Mouse (Mus musculus) liver, embryonic 13.5 days (tissue): ENCODE measurements around the gene Cacng7. TPM values are rescaled to one million over a fixed set of nuclear protein-coding genes. Genes with fewer than 3 reads are reported as not detected.
"Not testable (repeated sequence)": the region's sequence is repeated elsewhere in the genome, so short reads cannot be mapped to it uniquely, and the experiment has no call there.

ENCODE experiments used
- ATAC-seq: fragments of 200-750 bp; cut with Nextera tagmentation; 2 replicates; pipeline ENCODE4 v1.8.0; 2017; ENCODE audit warnings: low read depth, mild to moderate bottlenecking, moderate number of reproducible peaks, moderate library complexity
- DNase-seq: peaks from one replicate; pipeline ENCODE4 v3.0.0; 2022
- H3K27ac ChIP-seq: fragments of 300-500 bp; sonication (generic); 2 replicates; pipeline ENCODE4 v1.5.1; 2015; ENCODE audit warnings: moderate library complexity, mild to moderate bottlenecking, inconsistent platforms
- H3K27me3 ChIP-seq: fragments of 300-500 bp; sonication (generic); 2 replicates; pipeline ENCODE4 v1.6.1; 2015; ENCODE audit warnings: mild to moderate bottlenecking, inconsistent platforms
- H3K36me3 ChIP-seq: fragments of 300-500 bp; sonication (generic); 2 replicates; pipeline ENCODE4 v1.6.1; 2015; ENCODE audit warnings: mild to moderate bottlenecking, inconsistent platforms
- H3K4me1 ChIP-seq: fragments of 300-500 bp; sonication (generic); replicated peaks from 2 replicates; pipeline ENCODE4 v1.6.1; 2015; ENCODE audit warnings: inconsistent platforms
- H3K4me2 ChIP-seq: fragments of 300-500 bp; sonication (generic); 2 replicates; pipeline ENCODE4 v1.6.1; 2015; ENCODE audit warnings: inconsistent platforms, mild to moderate bottlenecking, moderate library complexity
- H3K4me3 ChIP-seq: fragments of 300-500 bp; sonication (generic); replicated peaks from 2 replicates; pipeline ENCODE4 v1.5.1; 2015; ENCODE audit warnings: mild to moderate bottlenecking, inconsistent platforms
- H3K9ac ChIP-seq: fragments of 300-500 bp; sonication (generic); 2 replicates; pipeline ENCODE4 v1.6.1; 2015; ENCODE audit warnings: mild to moderate bottlenecking, inconsistent platforms
- H3K9me3 ChIP-seq: fragments of 300-500 bp; sonication (generic); replicated peaks from 2 replicates; pipeline ENCODE4 v1.6.1; 2016; ENCODE audit warnings: inconsistent platforms
- WGBS: fragments of 180-500 bp; shearing (Covaris S2); methylation state at CpG from one replicate; pipeline ENCODE4 v1.1.7; 2015; ENCODE audit not compliant: insufficient replicate concordance; 5-methylcytosine and 5-hydroxymethylcytosine counted together
- polyA plus RNA-seq: library from polyadenylated mRNA; unstranded; fragments of >200 nt; fragmentation: Nextera tagmentation; extraction: Ambion mirVana; gene quantifications from 2 replicates; pipeline ENCODE4 v1.2.1, GENCODE M21; 2015

The Cacng7 gene
- polyA plus RNA-seq: not detected in 2 replicates

DNA sequence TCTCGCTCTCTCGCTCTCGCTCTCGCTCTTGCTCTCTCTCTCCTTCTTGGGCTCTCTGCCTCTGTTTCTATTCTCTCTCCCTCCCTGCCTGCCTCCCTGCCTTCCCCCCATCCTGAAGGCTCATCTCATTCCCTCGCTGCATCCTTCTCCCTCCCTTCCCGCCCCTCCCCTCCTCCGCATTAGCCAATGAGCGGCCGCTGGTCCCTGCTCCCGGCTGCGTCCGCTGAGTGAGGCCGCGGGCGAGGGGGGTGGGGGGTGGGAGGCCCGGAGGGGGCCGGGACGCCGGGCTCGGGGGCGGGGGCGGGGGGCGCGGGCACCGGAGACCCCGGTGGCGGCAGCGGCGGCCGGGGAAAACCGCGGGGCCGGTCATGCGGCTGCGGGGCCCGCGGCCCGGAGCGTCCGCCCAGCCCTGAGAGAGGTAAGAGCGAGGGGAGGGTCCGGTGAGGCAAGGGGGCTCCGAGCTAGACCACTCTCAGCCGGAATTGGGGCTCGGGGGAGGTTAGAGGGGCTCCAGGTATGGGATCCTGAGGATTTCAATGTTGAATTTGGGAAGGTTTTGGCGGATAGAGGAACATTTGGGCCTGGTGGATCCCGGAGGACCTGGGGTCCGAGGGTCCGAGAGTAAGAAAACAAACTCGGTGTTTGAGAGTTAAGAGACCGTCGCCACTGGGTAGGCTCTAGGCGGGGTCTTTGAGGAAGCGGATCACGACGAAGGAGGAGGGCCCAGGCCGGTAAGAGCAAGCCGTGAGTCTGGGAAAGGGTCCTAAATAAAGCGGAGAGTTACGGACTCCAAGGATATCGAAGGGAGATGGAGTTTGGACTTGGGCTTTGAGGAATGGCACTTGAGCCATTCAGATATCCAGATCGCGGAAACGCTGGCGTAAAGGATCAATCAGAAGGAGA lies at the start of gene Cacng7:
Gene Cacng7, plus strand, starts transcription at position 337 of the 903 bp plus-strand sequence.
- Histone ChIP-seq H3K4me1 (no peaks in the 10 kb centered on the region), H3K27me3 (peaks cover 54% of the 10 kb centered on the region), H3K4me2 (peak within 1 kb of the TSS; percentile 41), H3K36me3 (no peaks in the 10 kb centered on the region), H3K27ac (no peak within 1 kb of the TSS), H3K4me3 (peak within 1 kb of the TSS; percentile 19; the same call in 1 of the 2 replicates), H3K9me3 (no peaks in the 10 kb centered on the region), H3K9ac (no peak within 1 kb of the TSS)
- ATAC-seq (no peak), DNase-seq (no peak)
- WGBS: 3% methylated on average over 65 of the region's 65 CpGs

DNA sequence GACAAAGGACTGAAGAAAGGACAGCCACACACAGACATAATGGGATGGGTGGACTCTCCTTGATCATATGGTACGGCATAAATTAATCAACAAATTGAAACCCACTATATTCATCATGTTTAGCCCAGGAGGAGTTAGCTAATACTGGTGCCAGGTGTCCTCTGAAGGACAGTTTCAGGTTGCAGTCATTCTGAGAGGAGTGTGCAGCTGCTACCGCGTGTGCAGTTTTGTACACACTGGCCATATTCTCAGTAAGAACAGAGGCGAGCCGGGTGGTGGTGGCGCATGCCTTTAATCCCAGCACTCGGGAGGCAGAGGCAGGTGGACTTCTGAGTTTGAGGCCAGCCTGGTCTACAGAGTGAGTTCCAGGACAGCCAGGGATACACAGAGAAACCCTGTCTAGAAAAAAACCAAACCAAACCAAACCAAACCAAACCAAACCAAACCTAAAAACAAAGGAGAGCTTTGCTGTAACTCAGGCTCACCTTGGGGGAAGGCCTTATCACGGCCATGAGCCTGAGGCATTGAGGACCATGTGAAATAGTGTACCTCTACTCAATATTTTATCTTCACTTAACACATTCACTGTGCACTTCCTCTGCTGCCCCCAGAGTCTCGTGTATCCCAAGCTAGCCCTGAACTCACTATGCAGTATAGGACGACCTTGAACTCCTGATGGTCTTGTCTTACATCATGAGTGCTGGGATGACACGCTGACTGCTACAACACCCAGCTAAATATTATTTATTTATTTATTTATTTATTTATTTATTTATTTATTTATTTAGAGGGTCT lies 49.5 kb upstream of the Cacng7 start:
- Histone ChIP-seq H3K4me1 (peaks cover 4% of the 10 kb centered on the region; the same call in 1 of the 2 replicates), H3K9me3 (no peaks in the 10 kb centered on the region), H3K27me3 (no peaks in the 10 kb centered on the region), H3K4me2 (no peak overlapping the region), H3K36me3 (no peaks in the 10 kb centered on the region), H3K9ac (no peak overlapping the region), H3K27ac (no peak overlapping the region), H3K4me3 (no peak overlapping the region)
- WGBS: 55% methylated on average over 11 of the region's 11 CpGs
- ATAC-seq (peak; percentile 36; the same call in 1 of the 2 replicates), DNase-seq (no peak)

DNA sequence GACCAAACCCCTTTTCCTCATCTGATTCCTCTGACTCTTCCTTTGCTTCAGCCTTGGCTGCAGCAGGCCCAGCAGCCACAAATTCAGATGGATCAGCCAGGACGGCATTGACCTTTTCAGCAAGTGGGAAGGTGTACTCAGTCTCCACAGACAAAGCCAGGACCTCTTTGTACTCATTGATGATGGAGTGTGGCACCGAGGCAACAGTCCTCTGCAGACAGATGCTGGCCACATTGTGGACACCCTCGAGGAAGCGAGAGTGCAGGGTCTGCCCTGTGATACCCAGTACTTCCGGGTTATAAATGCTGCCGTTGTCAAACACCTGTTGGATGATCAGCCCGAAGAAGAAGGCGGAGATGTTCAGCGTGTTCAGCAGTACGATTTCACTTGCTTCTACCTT lies 48.2 kb upstream of the Cacng7 start:
- no peak for ATAC-seq
- WGBS: 75% methylated on average over 10 of the region's 10 CpGs
- no peaks in the 10 kb centered on the region for H3K36me3 ChIP-seq

DNA sequence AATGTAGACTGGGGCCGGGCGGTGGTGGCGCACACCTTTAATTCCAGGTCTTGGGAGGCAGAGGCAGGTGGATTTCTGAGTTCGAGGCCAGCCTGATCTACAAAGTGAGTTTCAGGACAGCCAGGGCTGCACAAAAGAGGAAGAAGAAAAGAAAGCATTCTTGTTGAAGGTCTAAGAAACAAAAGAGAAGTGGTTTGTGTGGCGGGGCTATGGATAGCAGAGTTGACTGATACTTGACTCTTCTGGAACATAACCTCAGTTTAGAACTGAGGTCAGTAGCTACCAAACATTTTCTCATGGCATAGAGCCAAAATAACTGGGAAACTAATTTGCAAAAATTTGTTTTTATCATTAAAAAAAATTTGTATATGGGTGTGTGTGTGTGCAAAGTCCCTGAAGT lies 46.7 kb upstream of the Cacng7 start:
- H3K27ac ChIP-seq: no peak overlapping the region
- DNase-seq: no peak
- H3K36me3 ChIP-seq: no peaks in the 10 kb centered on the region
- no peak overlapping the region for H3K4me2 ChIP-seq
- H3K4me1 ChIP-seq: peaks cover 27% of the 10 kb centered on the region
- ATAC-seq: no peak
- H3K9ac ChIP-seq: no peak overlapping the region
- WGBS: 66% methylated on average over 5 of the region's 5 CpGs
- H3K4me3 ChIP-seq: no peak overlapping the region
- no peaks in the 10 kb centered on the region for H3K27me3 ChIP-seq
- H3K9me3 ChIP-seq: no peaks in the 10 kb centered on the region

More for the DNA sequence above, 48.2 kb upstream of the Cacng7 start:
- H3K27ac ChIP-seq: no peak overlapping the region
- no peak overlapping the region for H3K4me3 ChIP-seq
- no peak overlapping the region for H3K9ac ChIP-seq
- H3K4me1 ChIP-seq: peaks cover 13% of the 10 kb centered on the region
- H3K9me3 ChIP-seq: no peaks in the 10 kb centered on the region
- no peaks in the 10 kb centered on the region for H3K27me3 ChIP-seq
- DNase-seq: no peak
- H3K4me2 ChIP-seq: no peak overlapping the region

DNA sequence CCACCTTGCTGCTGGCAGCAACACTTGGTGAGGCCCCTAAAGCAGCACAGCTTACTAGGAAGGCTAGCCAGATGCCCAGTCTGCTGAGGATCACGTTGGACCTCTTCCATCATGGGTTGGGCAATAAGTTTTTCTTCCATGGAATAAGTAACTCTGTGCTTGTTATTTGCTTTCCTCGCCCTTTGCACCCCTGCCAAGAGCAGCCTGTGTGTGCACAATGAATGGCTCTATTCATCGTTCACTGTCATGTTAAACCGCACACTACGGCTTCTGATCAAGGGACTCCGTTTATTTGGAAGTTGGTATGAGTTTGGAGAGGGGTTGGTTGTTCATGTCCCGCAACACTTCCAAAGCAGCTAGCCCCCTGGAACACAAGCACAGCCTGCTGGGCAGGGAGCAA lies 45.6 kb upstream of the Cacng7 start:
- ATAC-seq (no peak), DNase-seq (no peak)
- Histone ChIP-seq H3K27me3 (no peaks in the 10 kb centered on the region), H3K27ac (no peak overlapping the region), H3K9me3 (no peaks in the 10 kb centered on the region), H3K4me2 (no peak overlapping the region), H3K36me3 (no peaks in the 10 kb centered on the region), H3K4me1 (peaks cover 39% of the 10 kb centered on the region), H3K9ac (no peak overlapping the region), H3K4me3 (no peak overlapping the region)
- 73% methylated on average over 7 of the region's 7 CpGs for WGBS

DNA sequence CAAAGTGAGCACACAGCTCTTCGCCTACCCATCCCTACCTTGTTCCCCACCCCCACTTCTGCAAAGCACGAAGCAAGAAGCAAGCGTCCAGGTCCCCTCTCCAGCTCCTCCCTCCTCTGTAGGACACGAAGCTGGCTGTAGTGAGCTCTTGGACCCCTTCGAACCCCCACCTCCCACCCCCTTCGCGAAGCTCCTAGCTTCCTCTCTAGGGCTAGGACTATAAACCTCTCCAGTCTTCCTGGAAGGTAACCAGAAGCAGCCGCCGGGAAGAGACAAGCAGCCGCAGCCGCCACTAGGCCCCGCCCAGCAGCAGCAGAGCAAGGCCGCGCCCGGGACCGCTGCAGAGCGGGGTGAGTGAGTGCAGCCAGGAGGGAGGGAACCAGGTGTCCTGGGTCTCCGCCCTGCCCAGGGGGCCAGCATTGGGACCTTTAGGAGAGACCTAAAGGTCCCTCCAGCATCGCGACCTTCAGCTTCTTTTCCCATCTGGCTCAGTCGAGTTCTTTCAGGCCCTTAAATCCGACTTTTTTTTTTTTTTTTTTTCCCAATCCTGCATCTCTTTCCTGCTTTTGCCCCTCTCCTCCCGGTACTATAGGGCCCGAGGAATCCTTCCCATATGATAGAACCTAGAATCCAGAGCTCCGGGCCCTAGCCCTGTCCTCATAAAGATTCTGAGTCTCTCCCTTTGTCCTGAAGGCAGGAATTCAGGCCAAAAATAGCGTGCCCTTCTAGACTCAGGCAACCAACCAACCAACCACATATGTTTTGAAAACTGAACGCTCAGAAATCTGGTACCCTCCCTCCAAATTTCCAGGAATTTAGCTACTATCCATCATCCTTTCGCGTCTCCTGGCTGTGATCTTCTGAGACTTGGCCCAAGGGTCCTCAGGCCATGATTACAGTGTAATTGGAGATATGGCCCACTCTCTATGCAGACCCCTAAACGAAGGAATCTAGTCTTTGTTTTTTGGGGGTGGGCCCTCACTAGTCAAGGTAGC lies 43.5 kb upstream of the Cacng7 start, which contains the start of the genes Myadm and Prkcg:
Gene Myadm, plus strand, starts transcription at position 105 of the 995 bp plus-strand sequence.
Gene Prkcg, plus strand, starts transcription at position 204 of the 995 bp plus-strand sequence.
- Histone ChIP-seq H3K27me3 (no peaks in the 10 kb centered on the region), H3K9ac (peak within 1 kb of the TSS; percentile 50), H3K36me3 (no peaks in the 10 kb centered on the region), H3K4me3 (peak within 1 kb of the TSS; percentile 43), H3K27ac (peak within 1 kb of the TSS; percentile 36), H3K4me2 (peak within 1 kb of the TSS; percentile 61), H3K9me3 (no peaks in the 10 kb centered on the region), H3K4me1 (peaks cover 56% of the 10 kb centered on the region)
- WGBS: 3% methylated on average over 30 of the region's 30 CpGs
- ATAC-seq (peak; percentile 60), DNase-seq (peak; percentile 58)

DNA sequence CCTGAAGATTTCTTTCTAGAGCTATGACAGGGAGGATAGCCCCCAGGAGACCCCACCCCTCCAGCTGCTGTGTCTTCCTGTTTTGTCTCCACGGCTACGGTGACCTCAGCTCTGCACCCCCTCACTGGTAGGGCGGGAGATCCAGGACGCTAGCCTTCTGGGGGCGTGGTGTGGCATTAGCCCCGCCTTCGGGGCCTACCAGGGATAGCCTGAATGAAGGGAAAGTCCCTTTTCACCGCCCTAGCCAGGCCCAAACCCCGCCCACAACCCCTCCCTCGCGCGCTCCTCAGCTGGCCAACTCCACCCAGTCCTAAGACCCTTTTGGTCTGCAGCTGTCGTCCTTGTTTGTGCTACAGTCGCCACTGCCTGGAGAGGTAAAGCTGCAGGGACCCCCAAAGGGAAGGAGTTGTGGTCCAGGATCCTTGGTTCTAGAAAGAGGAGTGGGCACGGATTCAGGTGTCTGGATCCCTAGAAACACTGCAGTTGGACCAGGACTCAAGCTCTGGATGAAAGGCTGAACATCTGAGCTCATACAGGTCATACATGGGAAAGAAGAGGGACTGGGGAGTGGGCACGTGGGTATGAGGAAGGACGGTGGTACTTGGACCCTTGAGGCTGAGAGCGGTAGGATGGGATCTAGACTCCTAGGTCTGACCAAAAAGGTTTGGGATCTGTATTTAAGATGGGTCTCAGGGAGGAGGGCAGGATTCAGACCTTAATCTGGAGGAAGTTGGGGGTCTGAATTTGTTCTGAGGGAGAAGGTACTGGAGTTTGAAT lies 42.3 kb upstream of the Cacng7 start:
- no peaks in the 10 kb centered on the region for H3K27me3 ChIP-seq
- peak; percentile 82 for DNase-seq
- no peaks in the 10 kb centered on the region for H3K36me3 ChIP-seq
- peak overlapping the region; percentile 43 for H3K4me3 ChIP-seq
- H3K4me2 ChIP-seq: peak overlapping the region; percentile 61
- WGBS: 2% methylated on average over 18 of the region's 18 CpGs
- H3K4me1 ChIP-seq: peaks cover 64% of the 10 kb centered on the region
- ATAC-seq: peak; percentile 81
- H3K27ac ChIP-seq: 0 out of 2 replicates have a peak overlapping the region, but pooled peaks have one; percentile 34
- no peaks in the 10 kb centered on the region for H3K9me3 ChIP-seq
- H3K9ac ChIP-seq: peak overlapping the region; percentile 49

DNA sequence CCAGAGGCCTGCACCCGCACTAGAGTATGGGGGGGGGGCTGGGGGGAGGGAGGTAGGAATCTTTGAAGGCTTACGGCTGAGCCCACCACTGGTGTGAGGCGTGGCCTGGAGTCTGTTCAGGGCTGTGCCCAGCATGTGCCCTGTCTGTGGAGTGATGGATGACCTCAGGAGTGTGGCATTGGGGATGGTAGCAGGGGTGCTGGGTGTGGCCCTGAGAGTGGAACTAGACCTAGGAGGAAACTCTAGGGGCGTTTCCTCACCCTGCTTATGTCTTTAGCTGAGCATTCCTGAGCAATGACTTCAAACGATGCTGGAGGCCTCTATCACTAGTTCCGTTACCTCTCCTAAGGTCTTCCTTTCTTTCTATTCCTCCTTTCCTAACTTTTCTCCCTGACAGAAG lies 41.6 kb upstream of the Cacng7 start:
- H3K4me2 ChIP-seq: peak overlapping the region; percentile 61
- H3K9me3 ChIP-seq: no peaks in the 10 kb centered on the region
- peaks cover 65% of the 10 kb centered on the region for H3K4me1 ChIP-seq
- H3K27me3 ChIP-seq: no peaks in the 10 kb centered on the region
- no peak for ATAC-seq
- DNase-seq: no peak
- peak overlapping the region; percentile 43 for H3K4me3 ChIP-seq
- H3K27ac ChIP-seq: 0 out of 2 replicates have a peak overlapping the region, but pooled peaks have one; percentile 34
- H3K9ac ChIP-seq: peak overlapping the region; percentile 49
- H3K36me3 ChIP-seq: no peaks in the 10 kb centered on the region
- WGBS: 44% methylated on average over 6 of the region's 6 CpGs

DNA sequence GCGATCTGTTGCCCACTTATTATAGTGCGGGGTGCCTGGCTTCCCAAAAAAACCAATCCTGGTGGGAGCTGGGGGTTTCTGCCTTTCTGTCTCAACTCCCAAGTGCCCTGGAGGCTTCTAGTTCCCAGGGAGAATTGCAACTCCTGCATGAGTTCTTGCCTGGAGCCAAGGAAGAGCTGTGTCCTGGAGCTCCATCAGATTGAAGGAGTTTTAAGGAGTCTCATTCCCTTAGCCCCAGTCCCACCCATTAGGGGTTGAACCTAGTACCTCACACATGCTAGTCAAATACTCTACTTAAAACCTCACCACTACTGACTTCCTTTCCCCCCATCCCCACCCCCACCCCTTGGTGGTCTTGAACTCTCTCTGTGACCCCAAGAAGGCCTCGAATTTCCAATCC lies 41.0 kb upstream of the Cacng7 start:
- DNase-seq: no peak
- Histone ChIP-seq H3K27me3 (no peaks in the 10 kb centered on the region), H3K4me1 (peaks cover 65% of the 10 kb centered on the region), H3K9ac (no peak overlapping the region; the same call in 1 of the 2 replicates), H3K4me3 (peak overlapping the region; percentile 12; the same call in 1 of the 2 replicates), H3K4me2 (peak overlapping the region; percentile 61), H3K9me3 (no peaks in the 10 kb centered on the region), H3K36me3 (peaks cover 2% of the 10 kb centered on the region), H3K27ac (peak overlapping the region; percentile 5; the same call in 1 of the 2 replicates)
- no peak for ATAC-seq
- 63% methylated on average over 3 of the region's 3 CpGs for WGBS

DNA sequence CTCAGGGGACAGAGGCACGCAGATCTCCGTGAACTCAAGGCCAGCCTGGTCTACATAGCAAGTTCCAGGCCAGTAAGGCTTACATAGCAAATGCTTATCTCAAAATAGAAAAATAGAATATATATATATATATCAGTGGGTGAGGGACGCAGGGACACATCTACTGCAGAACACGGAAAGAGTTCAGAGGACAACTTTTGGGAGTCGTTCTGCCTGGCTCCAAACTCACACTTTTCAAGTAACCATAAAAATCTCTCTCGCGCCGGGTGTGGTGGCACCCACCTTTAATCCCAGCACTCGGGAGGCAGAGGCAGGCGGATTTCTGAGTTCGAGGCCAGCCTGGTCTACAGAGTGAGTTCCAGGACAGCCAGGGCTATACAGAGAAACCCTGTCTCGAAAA lies 40.5 kb upstream of the Cacng7 start:
- H3K9me3 ChIP-seq, H3K27me3 ChIP-seq, H3K9ac ChIP-seq, H3K4me3 ChIP-seq, ATAC-seq, DNase-seq, H3K36me3 ChIP-seq: not testable (repeated sequence)
- peak overlapping the region; percentile 61 for H3K4me2 ChIP-seq
- 55% methylated on average over 12 of the region's 12 CpGs for WGBS
- peaks cover 65% of the 10 kb centered on the region for H3K4me1 ChIP-seq
- H3K27ac ChIP-seq: peak overlapping the region; percentile 5; the same call in 1 of the 2 replicates
